Mouse (Mus musculus) MEL-GATA-1-ER (cell line): Measurements from ENCODE around the gene Gm37240.

Experiments
- DNase-seq: peaks from one replicate; pipeline ENCODE4 v3.0.0-alpha.2; 2012; ENCODE audit warnings: low read depth; ENCODE audit errors: extremely low read depth

Gm37240 gene

DNA sequence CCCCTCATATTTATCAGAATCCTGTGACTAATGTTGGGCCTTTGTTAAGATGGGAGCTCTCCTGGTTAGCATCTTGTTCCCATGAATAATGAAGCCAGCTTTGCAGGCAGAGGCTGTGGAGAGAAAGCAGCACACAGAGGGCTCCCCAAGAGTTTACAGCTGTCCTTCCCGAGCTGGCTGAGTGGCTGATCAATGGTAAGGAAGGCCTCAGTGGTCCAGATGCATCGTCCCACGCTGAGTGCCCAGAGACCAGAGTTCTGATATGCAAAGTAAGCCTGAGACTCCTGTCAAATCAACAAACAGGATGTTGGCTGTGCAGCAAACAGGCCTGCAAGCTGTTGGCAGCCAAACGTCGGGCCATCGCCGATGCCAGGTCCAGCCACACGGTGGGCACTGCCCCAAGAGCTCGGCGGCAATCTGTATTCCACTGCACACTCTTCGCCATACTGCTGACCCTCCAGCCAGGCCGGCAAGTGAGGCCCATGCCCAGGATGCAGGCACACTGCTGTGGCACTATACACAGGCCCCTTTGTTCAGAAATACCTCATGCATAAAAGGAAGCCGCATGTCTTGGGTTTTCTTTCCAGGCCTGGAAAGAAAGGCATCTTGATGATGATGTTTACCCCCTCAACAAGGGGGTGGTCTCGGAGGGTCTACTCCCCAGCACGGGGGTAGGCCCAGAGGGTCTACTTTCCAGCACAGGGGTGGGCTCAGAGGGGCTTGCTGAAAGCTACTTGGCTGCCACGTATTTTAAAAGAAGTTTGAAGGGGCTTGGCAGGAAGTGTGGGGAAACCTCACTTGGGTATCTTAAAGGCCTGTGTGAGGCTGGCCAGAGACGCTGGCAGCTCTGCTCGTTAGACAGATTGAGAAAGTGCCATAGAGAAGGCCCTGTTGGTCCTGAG lies 587.4 kb downstream of the Gm37240 start:
- no peak for DNase-seq

DNA sequence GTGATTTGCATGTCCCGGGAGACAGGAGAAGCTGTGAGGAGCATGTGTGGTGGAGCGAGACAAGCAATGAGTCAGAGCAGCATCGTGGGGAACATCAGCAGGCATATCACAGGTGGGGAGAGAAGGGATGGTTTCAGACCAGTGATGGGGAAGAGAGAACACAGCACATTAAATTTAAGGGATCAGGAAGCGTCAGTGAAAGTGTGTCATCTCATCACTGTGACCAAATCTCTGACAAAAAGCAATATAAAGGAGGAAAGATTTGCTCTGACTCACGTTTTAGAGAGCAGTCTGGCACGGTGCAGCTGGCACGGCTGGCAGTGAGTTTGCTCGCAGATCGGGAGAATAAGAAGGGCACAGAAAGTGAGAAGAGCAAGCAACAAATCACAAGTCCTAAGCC lies 592.1 kb downstream of the Gm37240 start:
- no peak for DNase-seq

DNA sequence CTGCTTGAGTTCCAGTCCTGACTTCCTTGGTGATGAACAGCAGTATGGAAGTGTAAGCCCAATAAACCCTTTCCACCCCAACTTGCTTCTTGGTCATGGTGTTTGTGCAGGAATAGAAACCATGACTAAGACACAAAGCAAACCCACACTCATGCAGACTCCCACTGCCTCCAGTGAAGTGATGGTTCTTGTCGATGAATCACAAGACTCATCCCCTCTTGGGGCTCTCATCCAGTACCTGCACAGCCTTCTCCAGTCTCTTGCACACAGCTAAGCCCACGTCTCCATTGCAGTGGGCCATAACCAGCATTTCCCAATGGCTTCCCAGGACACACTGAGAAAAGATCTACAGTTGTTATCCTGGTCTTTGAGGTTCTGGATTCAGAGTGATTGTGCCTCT lies 599.7 kb downstream of the Gm37240 start:
- DNase-seq: no peak

DNA sequence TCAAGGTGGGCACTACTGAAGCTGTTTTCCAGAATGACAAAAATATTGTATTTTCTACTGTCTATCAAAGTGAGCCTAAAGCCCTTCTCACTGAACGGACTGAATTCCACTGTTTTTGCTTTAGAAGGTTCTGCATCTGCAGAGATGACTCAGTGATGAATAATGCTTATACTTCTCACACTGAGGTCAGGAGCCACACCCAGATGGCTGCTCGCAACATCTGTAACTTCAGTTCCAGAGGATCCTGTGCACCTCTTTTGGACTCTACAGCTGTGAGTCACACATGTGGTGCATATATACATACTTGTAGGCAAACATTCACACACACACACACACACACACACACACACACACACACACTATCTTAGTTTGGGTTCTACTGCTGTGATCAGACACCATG lies 602.8 kb downstream of the Gm37240 start:
- no peak for DNase-seq

DNA sequence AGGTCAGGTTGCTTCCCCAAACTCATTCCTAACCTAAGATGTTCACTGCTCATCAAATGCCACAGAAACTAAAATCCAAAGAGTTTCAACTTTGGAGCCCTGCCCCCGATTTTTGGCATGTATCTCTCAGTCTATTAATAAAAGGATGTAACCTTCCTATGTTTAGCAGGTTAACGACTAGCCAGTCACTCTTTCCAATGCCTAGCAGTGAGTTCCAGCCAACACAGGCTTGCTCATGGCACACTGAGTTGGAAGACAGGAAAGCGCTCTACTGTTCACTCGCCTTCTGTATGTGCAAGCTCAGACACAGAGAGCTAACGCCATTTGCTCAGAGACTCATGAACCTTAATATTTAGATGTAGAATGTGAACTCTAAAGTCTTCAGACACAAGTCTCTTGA lies 604.5 kb downstream of the Gm37240 start:
- no peak for DNase-seq

DNA sequence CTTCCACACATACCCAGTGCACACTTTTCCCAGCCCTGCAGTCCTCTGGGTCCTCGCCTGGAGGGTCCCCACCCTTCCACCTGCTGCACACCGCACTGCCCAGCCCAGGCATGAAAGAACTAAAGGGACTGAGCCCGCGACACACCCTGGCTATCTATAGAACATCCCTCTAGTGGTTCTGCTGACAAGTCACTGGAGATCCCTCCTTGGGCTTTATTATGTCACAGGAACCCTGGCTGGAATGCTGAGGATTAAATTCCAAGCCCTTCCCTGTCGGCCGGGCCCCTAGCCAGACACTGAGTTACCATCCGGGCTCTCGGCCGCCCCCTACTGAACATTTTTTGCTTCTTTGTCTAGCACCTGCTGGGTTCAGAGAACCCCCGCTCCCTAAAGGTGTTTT lies 612.2 kb downstream of the Gm37240 start:
- DNase-seq: no peak

DNA sequence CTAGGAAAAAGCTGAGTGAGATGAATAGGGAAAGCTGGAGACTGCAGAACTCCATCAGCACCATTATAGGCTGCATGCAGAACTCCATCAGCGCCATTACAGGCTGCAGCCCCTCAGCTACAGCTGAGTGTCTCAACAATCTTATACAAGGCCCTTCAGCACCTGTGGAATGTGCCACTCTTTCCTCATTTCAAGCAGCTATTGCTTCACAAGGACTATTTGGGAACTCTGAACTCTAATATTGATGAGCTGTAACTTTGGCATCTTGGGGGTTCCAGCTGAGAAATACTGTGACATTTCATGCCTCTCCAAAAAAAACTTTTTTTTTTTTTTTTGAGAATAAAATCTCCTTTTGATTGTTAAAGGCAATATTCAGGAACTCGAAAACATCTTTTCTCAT lies 615.8 kb downstream of the Gm37240 start:
- no peak for DNase-seq

DNA sequence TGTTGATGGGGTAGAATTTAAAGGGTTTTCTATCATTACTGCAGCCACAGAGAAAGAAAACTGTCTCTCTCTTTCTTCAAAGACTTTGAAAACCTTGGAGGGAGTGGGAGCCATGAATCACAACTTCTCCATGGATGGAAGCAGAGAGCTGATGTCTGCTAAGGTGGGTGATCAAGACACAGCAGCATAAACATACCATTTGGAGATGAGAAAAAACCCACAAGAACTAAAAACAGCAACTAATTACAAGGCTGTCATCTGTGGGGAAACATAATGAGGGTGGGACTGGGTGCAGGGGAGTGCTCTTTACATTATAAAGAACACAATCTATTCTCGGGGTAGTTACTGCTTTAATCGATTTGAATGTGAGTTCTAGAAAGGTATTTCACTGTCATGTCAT lies 622.4 kb downstream of the Gm37240 start:
- no peak for DNase-seq

DNA sequence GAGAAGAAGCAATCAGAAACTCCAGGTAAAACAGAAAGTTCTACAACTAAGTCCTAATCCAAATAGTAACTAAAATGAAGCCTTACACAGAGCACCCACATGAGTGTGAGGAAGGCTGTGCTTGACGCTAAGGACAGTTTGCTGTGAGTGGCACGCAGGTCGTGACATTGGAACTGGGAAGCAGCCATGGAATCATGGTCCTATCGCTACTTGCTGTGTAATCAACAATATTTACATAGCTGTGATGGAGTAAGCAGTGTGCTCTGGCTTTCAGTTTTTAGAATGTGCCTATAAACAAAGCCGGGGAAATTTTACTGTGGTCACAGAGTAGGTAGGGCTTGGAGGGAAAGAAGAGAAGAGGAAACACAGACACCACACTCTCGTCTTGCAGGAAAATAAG lies 622.8 kb downstream of the Gm37240 start:
- DNase-seq: no peak

DNA sequence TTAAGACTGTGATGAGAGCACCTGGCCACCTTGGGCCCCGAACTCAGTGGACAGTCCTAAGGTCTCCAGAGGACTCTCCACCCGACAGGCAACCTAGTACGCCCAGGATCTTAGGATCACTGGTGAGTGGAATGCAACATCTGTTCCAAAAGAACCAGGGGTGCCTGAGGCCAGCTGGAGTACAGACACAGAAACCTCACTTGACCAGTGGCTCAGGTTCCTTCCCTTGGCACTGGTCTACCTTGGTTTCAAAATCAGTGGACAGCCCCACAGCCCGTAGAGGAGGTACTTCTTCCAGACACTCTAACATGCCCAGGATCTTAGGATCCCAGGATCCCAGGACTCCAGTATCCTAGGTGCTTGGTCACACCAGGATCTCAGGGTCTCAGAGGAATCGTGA lies 632.8 kb downstream of the Gm37240 start:
- DNase-seq: no peak

DNA sequence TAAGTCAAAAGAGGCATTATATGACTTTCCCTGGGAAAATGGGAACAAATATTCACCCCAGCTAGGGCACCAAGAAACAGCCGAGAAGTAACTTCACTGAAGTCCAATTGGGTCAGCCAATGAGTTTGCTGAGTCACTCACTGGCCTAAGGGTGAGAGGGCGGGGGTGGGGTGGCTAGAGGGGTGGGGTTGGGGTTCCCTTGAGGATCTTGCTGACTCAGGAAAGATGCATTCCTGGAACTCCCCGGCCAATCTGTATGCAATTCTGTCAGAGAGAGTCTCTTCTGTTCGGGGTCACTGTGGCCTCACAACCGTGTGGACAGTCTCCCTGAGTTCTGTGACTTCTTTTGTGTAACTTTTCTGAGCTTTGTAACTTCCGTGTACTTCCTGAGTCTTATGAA lies 635.7 kb downstream of the Gm37240 start:
- DNase-seq: no peak

DNA sequence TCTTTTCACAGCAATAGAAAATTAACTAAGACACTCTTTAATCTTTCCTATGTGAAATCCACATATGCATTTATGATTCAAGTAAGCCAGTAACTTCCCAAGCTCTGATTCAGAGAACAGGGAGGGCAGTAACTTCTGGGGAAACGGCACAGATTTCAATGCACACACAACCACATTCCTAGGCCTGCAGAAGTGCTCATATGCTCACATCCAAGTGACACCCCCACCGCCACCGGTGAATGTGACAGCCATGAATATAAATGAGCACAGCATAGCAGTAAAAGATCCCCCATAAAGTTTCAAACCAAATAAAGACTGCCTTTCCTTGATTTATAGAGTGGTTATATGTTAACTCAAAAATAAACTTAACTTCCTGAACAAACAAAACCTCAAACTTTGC lies 641.2 kb downstream of the Gm37240 start:
- no peak for DNase-seq

DNA sequence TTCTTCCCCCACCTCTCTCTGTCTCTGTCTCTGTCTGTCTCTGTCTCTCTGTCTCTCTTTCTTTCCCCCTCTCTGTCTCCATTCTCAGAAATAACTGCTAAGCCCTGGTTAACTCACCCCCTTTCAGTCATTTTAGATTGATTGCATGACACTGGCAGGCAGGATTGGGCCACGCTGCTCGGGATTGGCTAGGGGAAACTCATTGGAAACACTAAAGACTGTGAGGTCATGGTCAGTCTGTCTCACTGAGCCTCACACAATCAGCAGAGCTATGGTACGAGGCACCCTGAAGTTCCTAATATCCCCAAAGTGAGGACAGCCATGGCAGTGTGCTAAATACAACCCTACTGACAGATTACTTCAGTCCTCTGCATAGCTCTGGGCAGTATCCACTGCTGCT lies 650.8 kb downstream of the Gm37240 start:
- DNase-seq: no peak

DNA sequence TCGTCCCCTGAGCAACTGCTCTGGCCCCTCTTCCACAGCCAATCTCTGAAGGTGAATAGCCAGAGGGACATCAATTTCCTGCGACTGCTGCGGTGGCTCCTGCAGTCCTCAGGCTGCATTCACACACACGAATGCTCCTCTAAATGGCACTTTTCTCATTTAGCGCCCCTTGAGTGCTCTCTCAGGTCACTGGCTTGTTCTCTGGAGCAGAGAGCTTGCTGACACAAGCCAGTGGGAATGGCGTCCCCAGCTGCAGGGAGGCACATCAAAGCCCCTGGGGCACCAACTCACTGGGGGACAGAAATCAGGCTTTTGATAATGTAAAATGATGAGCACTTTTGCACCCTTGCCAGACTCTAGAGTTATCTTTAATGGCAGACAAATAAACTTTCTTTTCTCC lies 654.5 kb downstream of the Gm37240 start:
- no peak for DNase-seq

DNA sequence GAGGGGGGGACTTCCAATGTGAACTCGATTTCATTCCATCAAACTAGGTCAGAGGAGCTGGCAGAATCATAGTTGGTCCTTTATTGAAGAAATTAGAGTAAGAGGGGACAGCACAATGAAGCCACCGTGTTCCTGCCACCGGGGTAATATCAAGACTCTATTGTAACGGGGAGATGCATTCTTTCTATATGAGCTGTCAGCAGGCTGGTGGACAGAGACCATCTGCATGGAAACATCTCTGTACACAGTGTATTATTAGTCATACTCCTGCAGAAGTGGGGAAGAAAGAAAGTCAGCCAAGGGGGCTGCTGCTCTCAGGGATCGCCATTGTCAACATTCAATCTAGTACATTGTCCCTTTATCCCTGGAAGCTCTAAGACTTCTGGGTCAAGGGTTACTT lies 665.3 kb downstream of the Gm37240 start:
- DNase-seq: no peak

DNA sequence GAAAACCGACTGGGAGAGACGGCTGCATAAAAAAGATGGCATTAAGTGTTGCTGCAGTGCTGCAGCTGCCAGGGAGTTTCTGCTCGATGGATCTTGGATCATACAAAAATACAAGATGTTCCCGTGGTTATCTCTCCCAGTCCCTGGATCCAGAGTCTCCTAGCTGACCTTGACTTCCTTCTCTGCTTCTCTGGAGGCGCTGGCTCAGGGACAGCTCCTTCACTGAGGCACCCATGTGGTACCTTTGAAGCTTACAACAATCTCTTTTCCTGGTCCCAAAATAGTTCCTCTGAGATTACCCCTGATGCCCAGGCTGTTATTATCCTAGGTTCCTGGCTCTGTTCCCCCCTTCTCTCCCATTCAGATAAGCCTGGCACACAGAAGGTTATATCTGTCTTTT lies 672.4 kb downstream of the Gm37240 start:
- no peak for DNase-seq

DNA sequence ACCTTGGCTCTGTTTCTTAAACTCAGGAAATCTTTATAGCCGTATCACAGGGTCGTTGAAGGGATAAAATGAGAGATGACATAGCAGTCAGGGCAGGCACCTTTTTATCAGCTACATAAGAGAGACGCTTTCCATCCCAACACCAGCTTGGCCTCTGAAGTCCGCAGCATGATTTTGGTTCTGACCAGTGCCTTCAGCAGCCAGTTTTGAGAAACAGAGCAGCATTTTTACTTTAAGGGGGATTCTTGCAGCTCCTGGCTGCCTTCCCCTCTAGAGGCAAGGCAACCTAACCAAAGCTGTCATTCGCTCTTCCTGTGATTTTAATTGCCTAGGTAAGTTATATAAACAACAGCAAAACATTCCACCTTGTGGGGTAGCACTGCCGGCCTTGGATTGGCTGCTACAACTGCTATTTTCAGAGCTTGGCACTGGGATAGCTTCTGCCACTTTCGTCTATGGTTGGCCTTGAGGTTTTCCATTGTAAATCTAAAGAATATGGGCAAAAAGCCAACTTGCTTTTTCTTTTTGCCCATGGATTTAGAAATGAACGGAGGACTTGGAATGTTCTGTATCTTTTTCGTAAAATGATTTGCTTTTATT lies 674.5 kb downstream of the Gm37240 start:
- no peak for DNase-seq

DNA sequence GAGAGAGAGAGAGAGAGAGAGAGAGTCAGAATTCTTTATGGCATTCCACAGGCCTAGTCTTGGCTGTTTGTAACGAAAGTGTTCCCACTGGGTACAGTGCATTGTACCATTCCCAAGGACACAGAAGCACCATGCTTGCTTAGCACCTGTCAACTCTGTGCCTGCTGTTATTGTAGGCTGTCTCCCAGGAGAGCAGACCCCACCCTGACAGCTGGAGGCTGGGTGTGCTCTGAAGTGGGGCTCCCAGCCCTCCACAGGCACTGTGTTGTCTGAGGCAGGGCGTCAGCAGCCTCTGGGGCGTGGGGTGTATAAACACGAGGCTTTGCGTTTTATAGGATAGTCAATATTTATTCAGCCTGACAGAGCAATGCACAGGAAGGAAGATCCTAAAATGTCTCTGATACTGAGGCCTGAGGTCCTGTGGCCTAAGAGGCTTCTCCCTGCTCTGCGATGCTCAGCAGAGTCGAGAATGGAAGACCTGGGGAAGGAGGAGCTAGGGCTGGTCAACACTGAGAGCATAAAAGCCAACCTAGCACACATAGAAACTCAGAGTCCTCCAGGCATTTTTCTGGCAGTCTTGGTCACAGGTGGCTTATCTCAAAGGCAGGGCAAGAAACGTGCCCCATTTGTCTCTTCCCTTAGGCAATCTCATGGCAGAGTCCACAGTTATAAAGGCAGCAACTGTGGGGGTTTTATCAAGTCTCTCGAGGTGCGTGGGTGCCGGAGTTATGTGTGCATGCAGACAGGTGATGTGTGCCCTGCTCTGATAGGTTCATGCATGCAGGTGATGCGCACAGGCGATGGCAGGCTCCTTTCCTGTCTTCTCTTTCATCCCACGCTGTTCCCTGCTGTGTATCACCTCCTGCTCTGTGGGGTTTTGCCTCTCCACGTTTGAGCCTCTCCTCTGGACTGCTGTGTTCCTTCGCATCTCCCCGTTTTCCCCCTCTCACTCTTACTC lies 677.2 kb downstream of the Gm37240 start:
- DNase-seq: no peak

DNA sequence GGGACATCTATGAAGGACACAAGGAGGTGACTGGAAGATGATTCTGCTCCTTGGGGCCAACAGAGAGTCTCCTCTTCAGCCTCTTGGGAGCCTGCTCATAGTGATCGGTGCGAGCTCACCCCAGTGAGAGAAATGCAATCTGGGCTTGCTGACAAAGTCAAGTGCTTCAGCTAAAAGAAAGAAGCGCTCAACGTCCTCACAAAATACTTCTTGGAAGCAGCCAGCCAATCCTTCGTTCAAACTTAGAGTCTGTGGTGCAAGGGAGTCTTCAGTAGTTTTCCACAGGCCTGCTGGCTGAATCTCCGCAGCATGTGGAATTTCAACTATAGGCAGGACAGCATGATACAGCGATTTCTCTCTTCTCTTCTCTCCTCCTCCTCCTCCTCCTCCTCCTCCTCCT lies 680.8 kb downstream of the Gm37240 start:
- DNase-seq: no peak

DNA sequence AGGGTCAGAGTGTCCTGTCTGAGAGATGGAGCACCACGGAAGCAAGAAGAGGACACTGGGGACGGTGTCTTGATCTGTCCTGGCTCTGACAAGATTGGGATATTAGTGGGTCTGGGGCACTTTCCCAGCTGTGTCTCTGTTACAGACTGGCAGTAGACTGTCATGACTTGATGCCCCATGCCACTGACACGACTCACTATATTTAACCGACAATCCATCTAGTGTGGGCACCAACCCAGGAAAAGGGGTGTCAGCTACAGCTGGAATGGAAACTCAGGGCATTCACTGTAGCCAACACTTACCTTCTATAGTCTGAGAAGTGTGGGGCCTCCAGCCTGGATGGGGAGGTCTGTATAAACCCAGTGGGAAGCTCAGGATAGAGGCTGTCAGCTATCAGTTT lies 681.4 kb downstream of the Gm37240 start:
- no peak for DNase-seq

DNA sequence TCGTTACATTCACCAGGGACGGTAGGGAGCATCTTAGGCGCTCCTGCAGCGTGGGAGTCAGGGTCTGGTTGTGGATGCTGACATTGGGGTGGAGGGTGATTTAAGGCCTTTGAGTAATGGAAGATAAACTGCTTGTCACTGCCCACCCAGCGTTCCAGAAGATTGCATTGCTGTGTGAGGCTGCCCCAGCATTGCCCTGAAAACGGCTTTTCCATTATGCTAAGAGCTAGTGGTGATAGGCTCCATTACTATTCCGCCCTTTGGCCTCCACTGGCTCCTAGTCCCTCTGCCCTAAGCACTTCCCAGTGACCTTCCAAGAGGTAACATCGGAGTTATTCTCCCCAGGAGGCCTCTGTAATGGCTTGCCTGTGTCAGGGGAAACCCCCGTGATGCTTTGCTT lies 683.7 kb downstream of the Gm37240 start:
- DNase-seq: no peak

DNA sequence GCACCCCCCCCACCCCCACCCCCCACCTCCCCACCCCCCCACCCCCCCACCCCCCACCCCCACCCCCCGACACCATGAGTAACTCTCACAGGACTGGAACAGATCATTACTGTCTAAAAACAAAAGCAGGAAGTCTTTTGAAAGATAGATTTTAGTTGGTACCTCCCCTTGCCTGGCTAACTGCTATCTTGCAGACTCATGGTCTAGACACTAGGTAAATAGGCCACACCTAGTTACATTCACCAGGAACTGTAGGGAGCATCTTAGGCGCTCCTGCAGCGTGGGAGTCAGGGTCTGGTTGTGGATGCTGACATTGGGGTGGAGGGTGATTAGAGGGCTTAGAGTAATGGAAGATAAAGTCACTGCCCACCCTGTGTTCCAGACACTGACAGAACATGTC lies 684.6 kb downstream of the Gm37240 start:
- DNase-seq: no peak
